Mouse (Mus musculus): Measurements from ENCODE around the gene Map3k20.

Map3k20 gene

DNA sequence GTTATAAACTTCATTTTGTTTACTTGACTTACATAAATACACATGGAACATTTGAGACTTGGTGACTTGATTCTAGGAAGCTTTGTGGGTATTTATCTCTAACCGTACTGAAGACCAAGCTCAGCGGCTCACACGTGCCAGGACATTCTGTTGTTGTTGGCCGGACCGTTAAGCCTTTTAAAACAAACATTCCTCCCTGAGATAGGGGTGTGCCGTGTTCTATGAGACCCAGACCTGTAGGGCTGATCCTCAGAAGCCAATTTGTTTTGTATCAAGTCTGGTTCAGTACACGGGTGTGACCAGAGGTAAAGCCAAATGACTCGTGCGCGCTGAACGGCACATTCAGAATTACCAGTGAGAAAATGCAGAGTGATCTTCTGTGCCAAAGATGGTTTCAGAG is 97.9 kb downstream of the Map3k20 start:
- no peak for DNase-seq

DNA sequence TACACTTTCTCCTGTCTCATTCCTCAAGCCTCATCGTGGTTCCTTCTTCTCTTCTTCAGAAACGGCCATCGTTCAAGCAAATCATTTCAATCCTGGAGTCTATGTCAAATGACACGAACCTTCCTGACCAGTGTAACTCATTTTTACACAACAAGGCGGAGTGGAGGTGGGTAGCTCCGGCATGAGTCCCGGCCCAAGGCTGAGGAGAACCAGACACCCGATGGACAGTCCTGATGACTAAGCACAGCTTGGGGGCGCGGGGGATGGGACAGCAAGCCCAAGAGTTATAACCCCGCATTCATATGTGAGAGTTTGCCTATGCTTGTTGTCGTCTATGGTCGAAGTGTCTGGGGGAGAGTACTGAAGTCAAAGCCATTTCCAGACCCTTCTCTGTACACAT is 104.0 kb downstream of the Map3k20 start:
- DNase-seq, result no peak

DNA sequence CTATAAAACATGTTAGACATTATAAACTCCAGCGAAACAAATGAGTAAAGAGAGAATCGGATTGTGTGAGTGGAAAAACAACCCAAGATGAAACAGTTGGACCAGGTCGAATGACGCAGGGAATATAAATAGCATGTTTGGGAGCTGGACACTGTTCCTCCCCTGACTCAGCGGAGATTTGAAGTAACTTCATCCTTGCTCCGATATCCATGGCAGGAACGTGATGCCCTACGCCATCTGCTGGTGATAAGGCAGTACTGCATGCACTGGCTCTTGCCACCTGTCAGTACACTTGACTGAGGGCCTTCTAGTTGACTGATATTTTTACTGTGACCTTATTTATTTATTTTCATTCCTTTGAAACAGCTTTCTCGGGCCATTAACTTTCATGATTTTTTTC is 104.5 kb downstream of the Map3k20 start:
- peak; percentile 76 for DNase-seq

DNA sequence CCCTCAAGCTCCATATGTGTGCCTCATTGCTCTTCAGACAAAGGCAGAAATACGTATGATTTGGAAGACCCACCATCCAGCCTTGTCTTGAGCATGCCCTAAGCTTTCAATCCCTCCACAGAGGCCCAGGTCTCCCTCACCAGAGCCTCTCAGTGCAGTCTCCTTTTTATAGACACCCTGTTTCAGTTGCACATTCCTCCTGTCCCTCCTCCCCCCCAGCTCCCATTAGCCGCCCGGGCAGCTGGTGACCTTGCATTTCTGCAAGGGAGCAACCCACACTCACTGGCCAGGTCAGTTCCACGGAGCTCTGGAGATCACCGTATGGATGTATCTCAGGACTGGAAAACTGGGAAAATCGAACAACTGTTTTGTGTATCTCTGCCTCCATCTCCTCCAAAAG is 105.0 kb downstream of the Map3k20 start:
- DNase-seq, result no peak

DNA sequence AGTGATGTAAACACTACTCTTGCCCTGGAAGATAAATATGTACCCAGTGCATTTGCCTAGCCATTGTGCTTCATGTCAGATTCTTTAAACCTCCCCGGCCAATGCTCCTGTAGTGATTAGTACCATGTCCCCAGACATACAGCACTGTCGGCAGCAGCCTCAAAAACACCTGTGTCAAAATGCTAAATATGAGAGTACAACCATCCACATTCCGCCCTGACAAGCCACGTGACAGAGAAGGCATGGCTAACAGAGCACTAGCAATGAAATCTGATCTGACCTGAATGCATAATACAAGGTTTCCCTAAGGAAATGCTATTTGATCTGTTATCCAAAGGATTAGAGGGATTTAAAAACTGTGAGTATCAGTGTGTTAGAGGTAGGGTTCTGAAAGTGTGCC is 105.6 kb downstream of the Map3k20 start:
- no peak for DNase-seq

DNA sequence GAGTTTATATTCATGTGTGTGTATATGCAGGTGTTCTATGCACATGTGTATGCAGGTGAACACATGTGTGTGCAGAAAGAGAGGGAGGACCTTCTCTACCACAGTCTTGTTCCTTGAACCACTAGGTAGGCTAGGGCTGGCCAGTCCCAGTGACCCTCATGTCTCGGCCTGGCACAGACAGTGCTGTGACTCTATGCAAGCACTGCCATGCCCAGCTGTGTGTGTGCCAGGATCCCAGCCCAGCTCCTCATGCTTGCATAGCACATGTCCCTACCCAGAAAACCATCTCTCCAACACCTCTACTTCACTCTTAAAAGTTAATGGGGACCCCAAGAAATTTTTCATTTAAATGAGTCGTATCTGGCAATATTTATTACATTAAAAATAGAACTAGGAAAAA is 106.3 kb downstream of the Map3k20 start:
- no peak for DNase-seq

DNA sequence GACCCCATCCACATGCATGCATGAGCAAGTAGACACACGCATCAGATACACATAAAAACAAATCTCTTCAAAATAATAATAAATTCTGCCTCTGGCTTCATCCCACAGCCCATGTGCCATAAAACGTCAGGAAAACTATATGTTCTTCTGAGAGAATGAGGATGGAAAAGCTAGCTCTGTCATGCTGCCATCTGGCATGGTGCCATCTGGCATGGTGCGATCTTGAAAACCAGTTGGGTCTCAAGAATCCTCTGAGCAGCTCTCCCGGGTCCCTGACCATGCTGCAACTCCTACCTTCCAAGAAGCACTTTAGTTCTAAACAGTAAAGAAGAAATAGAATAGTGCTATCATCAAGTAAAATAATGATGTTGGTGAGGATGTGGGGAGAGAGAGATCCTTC is 106.9 kb downstream of the Map3k20 start:
- no peak for DNase-seq

DNA sequence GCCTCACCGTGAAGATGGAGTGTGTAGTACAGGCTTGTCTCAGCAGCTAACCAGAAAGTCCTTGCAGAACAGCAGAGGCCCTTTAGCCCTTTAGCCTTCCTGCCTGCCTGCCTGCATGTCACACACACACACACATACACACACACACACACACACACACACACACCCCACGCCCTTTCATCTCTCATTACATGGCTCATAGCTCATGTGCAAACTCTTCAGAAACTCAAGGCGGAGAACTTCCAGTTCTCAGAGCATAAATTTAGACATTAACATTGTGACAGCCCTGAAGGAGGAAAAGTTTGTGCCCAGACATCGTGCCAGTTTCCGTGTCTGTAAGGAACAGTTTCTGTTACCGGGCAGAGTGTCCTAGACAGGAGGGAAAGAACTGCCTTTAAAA is 111.5 kb downstream of the Map3k20 start:
- DNase-seq, result no peak

DNA sequence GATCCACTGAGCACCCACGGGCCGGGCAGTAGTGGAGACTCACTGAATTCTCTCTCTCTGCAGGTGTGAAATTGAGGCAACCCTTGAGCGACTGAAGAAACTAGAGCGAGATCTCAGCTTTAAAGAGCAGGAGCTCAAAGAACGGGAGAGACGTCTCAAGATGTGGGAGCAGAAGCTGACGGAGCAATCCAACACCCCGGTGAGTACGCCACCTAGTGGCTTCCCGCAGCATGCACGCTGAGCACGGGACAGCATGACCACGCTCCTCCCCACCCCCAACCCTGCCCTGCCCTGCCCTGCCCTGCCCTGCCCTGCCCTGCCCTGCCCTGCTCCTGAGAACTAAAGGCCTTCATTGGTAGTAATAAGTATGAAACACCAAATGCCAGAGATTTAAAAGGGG is 112.8 kb downstream of the Map3k20 start:
- no peak for DNase-seq

DNA sequence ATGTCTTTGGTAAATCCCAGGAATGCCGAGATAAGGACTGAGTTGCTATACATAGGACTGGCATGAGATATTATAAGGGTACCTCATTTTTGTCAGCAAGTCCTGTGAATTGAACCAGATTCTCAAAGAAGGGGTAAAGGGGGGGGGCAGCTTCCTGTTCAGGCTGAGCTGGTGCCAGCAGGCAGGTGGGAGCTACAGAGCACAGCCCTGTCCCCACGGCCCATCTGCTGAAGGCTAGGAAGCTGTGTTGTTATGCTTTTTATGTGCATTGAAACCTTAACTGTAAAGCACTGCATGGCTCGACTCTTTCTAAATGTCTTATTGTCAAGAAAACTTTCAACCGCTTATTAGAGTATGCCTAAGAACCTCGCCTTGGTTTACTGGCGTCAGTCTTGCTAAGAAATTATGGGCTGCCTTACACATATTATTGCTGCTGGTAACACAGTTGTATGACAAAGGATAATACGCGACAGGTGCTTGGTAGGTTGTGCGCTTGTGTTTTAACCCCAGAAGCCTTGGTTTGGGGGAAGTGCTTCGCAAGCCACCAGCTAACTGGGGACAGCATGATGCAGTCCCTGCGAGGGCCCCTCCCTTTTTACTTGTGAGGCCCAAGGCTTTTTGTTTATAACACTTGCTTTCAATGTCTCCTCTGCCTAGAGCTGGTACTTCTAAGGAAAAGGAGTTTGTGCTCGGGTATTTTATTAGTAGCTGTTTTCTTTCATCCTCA is 114.2 kb downstream of the Map3k20 start:
- DNase-seq, result no peak

DNA sequence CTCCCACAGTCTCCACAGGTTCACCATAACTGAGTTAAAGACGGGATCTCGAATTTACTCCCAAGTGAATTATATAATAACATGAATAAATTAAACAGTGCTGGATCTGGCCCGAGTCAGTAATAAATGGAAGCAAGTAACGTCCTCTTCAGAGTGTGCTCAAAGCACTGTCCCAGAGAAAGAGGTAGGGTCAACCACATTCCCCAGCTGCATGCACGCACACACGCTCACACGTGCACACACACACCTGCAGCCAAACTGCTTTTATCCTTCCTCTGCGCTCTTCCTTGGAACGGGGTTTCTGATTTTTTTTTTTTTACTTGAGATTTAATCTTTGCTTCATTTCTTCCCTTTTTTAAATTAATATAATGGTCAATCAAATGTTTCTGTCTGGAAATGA is 115.9 kb downstream of the Map3k20 start:
- no peak for DNase-seq

DNA sequence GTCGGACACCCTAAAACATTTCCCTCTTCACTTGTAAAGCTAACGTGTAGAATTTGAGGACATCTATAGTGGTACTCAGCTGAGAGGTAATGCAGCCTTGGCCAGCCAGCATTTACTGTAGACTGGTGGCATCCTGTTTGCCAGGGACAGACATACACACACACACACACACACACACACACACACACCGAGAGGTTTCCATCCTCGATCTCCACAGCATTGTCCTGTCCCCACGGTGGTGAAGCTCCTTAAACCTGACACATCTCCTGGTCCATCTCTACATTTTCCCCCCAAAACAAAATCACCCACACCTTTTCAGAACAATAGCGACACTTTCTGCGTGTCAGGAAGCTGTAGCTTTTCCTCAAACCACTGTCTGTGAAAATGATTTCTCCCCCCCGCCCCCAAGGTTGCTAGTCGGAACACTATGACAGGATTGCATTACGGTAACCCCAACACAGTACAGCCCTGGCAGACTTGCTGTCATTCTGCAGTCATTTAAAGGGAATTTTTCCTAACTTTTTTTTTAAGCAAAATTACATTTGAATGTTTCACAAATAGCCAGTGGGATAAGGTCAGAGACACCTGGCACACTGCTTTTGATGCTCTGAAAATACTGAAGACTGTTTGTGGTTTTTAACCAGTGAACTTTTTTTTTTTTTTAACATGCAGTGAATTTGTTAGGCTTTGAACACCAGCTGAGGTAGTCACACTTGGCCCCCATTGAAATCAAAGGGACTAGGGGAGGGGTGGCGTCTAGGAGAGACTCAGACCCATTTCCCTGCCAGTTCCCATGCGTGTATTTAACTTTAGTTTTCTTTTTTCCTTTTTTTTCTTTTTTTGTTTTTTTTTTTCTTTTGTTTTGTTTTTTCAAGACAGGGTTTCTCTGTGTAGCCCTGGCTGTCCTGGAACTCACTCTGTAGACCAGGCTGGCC is 120.5 kb downstream of the Map3k20 start:
- no peak for DNase-seq

DNA sequence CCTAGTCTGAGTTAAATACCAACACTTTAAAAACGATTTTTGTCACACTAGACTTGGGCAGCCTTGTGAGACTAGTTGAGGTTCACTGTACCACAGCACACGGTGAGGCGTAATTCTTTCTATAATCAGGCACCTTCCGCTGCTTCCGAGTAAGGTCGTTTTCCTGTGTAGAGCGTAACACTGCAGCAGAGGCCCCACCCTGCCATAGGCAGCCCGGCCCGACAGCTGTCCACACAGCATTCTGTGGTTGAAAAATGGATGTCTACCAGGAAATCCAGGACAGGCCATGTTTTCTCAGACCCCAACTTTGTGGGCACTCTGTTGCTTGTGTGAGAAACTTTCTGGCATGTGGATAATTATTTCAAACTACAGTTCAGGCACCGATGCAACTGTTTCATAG is 121.3 kb downstream of the Map3k20 start:
- no peak for DNase-seq

DNA sequence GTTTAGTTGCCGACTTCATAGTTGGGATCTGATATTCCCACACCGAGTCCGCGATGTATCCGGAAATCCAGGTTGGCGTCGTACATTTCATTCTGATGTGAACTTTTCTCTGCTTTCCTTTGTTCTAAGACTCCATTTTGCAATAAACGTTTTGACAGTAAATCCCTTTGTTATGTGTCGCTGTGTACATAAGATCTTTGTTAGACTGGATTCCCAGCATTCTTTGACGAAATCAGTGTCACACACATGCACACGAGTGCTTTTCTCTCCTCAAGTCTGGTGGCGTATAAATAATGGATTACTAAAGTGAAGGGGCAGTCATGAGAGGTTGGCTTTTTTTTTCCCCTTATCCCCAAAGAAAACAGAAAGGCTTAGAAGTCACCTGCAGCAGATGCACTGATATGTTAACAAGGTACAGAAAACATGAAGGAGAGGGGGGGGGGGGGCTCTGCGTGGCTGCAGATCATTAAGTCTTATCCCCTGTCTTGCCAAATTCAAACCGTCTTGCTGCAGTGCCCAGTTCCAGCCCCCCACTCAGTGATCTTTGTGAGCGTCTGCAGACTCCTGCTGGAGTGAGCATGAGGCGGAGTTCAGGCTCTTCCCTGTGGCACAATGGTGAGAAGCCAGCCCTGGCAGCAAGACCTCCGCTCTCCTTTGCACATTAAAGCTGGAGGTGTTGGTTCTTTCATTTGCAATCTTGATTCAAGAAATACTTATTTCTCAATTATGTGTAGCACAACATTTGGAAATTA is 122.1 kb downstream of the Map3k20 start:
- no peak for DNase-seq

DNA sequence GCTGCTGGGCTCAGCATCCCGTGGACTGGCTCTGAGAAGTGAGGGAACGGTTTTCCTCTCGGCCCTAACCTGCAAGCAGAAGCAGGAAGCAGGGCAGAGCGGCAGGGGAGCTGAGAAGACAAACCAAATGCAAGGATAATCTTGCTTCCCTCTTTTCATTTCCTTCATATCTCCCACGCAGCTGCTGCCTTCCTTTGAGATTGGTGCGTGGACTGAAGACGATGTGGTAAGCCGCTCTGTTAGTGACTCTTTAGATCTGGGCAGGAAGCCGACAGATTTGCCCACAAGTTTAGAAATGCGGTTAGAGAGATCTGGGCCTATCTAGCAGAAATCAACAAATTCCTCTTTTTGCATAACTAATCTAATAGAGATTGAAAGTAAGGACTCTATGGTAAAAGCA is 124.5 kb downstream of the Map3k20 start:
- DNase-seq, result peak; percentile 31

DNA sequence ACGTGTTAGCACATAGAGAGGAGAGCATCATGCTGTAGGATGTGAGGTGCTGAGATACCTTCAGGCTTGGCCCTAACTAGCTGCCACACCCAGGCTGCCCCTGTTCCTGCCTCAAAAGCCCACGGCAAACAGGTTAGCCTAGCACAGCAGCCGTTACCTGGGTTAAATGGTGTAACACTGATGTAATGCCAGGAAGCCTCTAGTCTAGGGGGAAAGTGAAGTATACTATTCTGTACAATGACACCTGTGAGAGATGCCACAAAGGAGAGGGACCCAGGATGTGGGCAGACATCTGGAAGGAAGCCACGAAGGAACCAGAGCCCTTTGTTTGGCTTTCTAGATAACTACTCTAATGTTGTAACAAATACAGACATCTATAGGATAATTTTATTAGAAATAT is 126.8 kb downstream of the Map3k20 start:
- no peak for DNase-seq

DNA sequence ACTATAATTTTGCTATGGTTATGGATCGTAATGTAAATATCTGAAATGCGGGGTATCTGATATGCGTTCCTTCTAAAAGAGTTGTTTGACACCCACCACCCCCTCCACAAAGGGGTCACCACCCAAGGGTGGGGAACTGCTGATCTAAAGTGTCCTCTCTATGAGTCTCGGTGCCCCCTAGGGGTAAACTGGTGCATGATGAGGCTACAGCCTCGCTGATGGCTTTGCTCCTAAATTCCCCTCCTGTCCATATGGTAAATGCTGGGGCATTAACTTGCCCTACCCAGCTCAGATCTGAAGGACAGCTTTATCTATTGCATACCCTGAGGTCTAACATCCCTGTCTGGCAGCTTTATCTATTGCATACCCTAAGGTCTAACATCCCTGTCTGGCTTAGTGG is 130.0 kb downstream of the Map3k20 start:
- no peak for DNase-seq

DNA sequence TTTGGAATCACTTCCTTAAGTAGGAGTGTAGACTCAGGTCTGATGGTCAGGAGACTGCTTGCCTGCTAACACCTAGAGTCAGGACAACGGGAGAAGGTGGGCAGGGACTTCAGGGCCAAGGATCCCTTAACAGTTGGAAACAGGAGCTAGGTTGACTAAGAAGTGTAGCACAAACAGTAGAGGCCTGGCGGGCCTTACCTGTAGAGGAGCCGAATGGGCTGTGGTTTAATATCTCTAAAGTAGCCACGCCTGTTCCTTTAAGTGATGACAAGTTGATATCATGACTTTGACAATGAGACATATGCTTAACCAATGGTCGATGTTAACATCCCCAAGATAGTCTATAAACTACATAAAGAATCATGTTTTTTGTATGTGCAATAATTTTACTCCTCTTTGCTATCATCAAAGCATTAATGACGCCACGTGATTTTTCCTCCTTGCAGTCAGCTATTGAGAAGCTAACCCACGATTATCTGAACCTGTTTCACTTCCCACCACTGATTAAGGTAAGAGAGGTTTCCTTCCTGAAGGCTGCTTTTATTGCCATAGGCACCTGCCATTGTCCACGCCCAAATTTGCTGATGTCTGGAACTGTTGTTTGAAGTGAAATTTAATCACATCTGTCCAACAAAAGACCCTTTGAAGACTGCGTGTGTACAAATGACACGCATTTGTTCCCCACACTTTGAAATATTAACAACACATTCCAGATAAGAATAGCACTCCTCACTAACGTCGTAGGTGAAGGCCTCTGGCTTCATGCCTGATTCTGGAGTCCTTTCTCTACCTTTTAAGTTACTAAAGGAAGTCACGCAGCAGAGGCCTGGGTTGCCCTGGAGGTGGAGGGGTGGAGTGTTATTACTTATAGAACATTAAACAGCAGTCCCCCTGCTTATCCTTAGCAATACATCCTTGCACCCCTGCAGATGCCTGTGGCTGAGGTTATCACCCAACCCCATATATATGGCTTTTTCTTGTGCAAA is 131.0 kb downstream of the Map3k20 start:
- no peak for DNase-seq

DNA sequence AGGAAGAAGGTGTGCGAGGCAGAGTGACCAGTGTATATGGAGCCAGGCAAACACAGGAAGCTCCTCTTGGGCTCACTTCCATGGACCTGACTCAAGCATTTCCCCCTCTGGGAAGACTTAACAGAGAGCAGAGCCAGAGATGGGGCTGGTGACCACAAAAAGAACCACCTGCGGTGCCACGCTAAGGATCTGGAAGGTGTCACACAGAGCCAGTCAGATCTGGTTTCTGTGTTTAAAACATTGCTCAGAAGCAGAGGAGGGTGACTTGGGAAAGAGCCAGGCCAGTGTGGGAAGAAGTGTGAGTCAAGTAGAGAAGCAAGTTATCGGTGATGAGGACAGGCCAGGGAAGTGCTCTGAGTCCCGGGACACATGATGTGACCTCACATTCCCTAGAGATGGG is 135.1 kb downstream of the Map3k20 start:
- DNase-seq, result no peak

DNA sequence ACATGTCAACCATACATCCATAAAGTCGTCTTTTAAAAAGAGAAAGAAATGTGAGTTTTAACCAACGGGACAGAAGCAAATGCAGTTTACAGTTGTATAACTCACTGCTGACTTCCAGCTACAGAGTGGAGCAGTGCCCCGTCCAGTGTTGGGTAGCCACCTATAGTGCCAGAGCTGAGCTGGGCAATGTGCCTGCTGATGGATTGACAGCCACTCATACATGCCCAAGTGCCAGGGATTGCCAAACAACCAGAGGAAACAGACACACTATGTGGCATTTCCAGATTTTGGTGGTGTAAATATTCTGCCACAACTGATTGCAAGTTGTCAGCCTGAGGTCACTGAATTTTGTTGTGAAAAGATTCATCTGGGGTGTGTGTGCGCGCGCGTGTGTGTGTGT is 139.2 kb downstream of the Map3k20 start:
- DNase-seq, result no peak

DNA sequence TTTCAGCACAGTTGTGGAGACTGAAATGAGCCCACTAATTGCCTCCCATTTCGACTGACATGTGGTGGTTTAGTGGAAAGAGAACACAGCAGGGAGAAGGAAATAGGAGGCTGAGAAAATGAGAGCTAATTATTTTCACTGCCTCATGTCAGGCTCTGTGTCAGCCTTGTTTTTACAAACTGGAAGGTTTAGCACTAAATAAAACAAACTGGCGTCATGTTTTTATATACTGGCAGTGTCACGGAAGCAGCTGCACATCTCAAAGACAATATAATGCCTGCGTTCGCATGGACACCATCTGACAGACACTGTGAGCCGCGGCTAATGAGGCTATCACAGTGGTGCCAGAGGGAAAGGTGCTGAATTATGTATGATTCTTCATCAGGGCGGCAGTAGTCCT is 141.3 kb downstream of the Map3k20 start:
- peak; percentile 41 for DNase-seq

DNA sequence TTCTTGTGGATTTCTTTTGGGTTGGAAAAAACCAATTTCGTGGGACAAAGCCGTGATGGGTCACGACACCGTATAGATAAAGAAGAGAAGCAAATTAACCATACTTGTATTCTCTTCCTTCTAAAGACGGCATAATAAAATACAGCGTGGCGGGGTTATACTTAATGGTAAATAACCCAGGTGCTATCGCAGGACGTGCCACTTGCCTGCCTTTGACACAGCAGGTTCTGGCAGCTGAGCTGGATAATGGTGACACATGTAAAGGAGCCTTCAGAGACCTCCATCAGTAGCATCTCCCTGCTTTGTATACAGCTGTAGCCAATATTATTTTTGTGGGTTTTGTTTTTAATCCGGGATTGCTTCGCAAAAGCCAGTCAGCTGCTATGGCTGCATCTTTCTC is 141.9 kb downstream of the Map3k20 start:
- no peak for DNase-seq
